Mouse (Mus musculus): Measurements from ENCODE around the gene 1700010B08Rik.

DNA sequence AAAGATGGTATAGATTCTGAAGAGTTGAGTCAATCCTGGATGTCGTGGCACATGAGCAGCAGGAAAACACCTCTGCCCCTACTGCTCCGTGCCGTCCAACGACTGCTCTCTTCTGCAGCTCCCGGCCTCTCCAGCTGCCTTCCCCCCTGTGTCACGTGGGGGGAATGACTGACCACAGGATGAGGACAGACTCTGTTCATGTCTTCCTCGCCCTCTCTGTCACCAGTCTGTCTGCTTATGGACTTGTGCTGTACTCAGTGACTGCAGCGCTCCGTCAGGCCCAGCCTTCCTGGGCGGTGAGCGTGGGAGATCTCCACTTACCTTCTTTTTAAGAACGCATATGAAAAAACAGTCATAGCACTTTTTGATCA is 16.4 kb upstream of the 1700010B08Rik start:
- TF ChIP-seq CTCF (conservative IDR thresholded peaks at IDR 0.05; ENCODE audit: low read length) (no peak), NANOG (IDR thresholded peaks at IDR 0.05; ENCODE audit: borderline replicate concordance, low read length) (no peak), POU5F1 (IDR thresholded peaks at IDR 0.05; ENCODE audit: borderline replicate concordance, low read length) (no peak)
